Mouse (Mus musculus): ENCODE measurements around the gene Abtb1. TPM values are rescaled to one million over a fixed set of nuclear protein-coding genes. Genes with fewer than 3 reads are reported as not detected.
A peak's percentile ranks its signal among the peaks of the same experiment; 100 is the strongest.

Abtb1 gene
- 10 to 100 TPM; 34.8 to 35.3 TPM for total RNA-seq (2021)

GRCm38 (mm10) chr6:88841781-88842689 lies at the start of gene Abtb1:
TSS of gene Abtb1 (minus strand) at chr6:88841984.
- intact Hi-C loops (cut with DNase I) = loop anchor here (1.0 kb wide), 1 partner anchor 323 kb away; no protein-coding TSS in a partner anchor
- peak; percentile 98 to 99 for DNase-seq (ENCODE audit: low spot score in 2 of 2)

- intact Hi-C loops (cut with DNase I) = loop anchor here (10.0 kb wide), 1 partner anchor 776 kb away; no protein-coding TSS in a partner anchor
- no peak for DNase-seq (ENCODE audit: low spot score in 2 of 2)
These were observed 49.0 kb upstream of the Abtb1 start for GRCm38 (mm10) chr6:88890832-88891231.

GRCm38 (mm10) chr6:88889410-88890042 lies 47.7 kb upstream of the Abtb1 start:
- DNase-seq (ENCODE audit: low spot score in 2 of 2) = no peak
- intact Hi-C loops (cut with DNase I) = loop anchor here (10.0 kb wide), 1 partner anchor 775 kb away; no protein-coding TSS in a partner anchor

- DNase-seq (ENCODE audit: low spot score in 2 of 2) = no peak
- intact Hi-C loops (cut with DNase I) = no loop called here
These were observed 44.7 kb upstream of the Abtb1 start for GRCm38 (mm10) chr6:88886417-88886967.

GRCm38 (mm10) chr6:88885644-88886416 lies 44.0 kb upstream of the Abtb1 start:
- intact Hi-C loops (cut with DNase I) = no loop called here

DNA sequence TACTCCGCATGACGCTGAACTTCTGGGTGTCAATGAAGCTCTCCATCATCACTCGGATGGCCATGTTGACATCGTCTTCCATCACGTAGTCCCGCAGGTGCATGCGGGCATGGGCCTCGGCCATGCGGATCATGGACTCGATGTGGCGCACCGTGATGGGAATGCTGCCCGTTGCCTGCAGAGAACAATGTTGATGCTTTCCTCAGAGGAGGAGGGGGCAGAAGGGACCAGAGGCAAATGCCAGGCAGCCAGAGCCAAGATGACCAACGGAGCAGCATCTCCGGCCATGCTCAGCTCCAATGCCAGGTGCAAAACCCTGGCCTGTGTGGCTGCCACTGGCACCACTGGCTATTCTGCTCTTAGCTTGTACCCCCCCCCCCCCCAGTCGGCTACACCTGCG lies 42.9 kb upstream of the Abtb1 start:
- intact Hi-C loops (cut with DNase I) = no loop called here
- no peak for DNase-seq (ENCODE audit: low spot score in 2 of 2)

More at GRCm38 (mm10) chr6:88885644-88886416, 44.0 kb upstream of the Abtb1 start:
- no peak for DNase-seq (ENCODE audit: low spot score in 2 of 2)

DNA sequence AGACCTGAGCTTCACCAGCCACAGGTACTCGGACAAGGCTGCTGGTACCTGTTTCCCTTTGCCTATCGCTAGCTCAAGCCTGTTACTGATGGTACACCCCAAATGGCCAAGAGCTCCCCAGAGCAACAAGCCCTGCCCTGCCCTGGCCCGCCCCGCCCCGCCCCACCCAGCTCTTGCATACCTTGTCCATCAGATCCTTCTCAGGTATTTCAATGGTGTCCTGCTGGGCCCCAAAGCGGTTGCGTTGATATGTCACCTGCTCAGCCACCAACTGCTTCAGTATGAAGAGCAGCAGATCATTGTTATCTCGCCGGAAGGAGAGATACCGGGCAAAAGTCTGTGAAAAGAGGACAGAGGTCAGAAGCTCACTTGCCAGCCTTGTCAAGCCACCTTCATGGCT lies 42.4 kb upstream of the Abtb1 start:
- intact Hi-C loops (cut with DNase I) = no loop called here
- DNase-seq (ENCODE audit: low spot score in 2 of 2) = no peak

- intact Hi-C loops (cut with DNase I) = no loop called here
These were observed 39.5 kb upstream of the Abtb1 start for GRCm38 (mm10) chr6:88881334-88881733.

GRCm38 (mm10) chr6:88879471-88879870 lies 37.7 kb upstream of the Abtb1 start:
- no peak for DNase-seq (ENCODE audit: low spot score in 2 of 2)
- intact Hi-C loops (cut with DNase I) = no loop called here

More at GRCm38 (mm10) chr6:88881334-88881733, 39.5 kb upstream of the Abtb1 start:
- DNase-seq (ENCODE audit: low spot score in 2 of 2) = peak in 1 of 2 experiments; percentile 30

DNA sequence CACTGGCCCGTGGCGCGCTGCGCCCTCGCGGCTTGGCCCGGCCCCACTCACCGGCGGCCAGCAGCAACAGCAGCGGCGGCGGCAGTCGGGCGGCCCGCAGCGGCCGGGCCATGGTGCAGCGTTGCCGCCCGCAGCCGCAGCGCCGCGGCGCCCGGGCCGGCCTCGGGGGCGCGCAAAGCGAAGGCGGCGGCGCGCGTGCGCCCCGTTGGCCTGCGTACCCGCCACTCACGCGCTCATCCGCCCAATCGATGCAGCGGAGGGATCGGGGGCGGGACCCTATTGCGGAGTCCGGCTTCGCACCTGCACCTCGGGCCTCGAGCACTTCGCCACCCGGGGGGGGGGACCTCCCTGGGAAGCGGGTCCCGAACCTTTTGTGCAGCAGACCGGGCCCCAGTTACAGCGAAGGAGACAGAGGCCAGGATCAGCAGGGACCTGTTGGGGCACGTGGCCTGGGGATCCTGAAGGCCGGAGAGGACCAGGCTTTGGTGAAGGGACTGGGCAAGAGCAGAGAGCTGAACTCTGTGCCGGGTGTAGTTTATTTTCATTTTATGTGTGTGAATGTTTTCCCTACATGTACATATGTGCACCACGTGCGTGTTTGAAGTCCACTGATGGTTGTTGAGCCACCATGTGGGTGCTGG lies 33.2 kb upstream of the Abtb1 start, which contains the start of gene Podxl2:
TSS of gene Podxl2 (minus strand) at position 177 of the 641 bp plus-strand sequence.
- intact Hi-C loops (cut with DNase I) = no loop called here
- DNase-seq (ENCODE audit: low spot score in 2 of 2) = peak; percentile 84 to 88

DNA sequence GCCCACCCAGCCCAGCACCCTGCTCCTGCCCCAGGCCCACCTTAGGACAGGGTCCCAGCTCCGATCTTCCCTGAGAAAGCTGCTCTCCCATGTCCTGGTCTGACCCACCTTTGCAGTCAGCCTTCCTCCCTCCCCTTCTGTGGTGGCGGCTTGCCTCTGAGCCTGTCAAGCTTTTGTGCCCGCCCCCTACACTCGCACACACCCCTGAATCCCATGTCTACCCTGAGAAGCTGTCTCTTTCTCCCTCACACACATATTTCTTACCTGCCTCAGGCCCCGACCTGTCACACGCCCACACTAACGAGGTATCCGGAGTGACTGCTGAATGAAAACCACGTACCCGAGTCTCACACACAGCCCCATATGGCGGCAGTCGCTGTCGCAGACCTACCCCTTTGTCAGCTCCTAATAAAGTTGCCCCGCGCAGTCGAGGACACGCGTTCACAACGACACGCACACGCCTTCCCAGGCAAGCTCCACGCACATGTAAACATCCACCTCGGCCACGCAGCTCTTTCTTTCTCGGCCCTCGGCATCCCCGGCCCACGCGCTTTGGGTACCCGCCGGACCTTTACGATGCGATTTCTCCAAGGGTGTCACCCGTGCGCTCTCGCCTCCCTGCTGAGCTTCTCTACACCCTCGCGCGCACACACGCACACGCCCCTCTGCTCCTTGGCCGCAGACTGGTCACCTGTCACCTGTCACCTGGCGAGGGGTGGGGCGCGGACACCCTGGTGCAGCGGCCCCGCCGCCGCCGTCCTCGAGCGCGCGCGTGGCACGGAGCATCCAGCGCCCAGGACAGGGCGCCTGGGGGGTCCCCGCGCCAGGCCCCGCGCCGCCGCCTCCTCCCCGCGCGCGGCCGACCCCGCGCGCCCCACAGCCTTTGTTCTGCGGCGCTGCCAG lies 32.4 kb upstream of the Abtb1 start:
- peak; percentile 42 to 60 for DNase-seq (ENCODE audit: low spot score in 2 of 2)
- intact Hi-C loops (cut with DNase I) = no loop called here

DNA sequence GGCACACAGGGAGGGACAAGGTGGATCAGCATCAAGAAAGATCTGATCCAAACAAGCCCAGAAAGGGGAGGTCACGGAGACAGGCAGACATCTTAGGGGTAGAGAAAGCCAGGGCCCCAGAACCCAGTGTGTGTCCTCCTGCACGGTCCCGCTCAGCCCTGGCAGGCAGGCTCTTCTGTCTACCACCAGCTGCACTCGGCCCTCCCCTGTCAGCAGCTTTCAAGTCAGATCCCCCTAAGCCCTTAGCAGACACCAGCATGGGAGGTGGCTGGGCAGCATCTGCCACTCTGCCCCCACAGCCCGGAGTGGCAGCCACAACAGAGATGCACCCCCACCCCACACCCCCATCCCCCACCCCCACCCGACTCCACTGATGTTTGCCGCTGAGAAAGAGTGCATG lies 31.0 kb upstream of the Abtb1 start:
- intact Hi-C loops (cut with DNase I) = no loop called here
- peak in 1 of 2 experiments; percentile 30 for DNase-seq (ENCODE audit: low spot score in 2 of 2)

- intact Hi-C loops (cut with DNase I) = no loop called here
- peak; percentile 67 to 73 for DNase-seq (ENCODE audit: low spot score in 2 of 2)
These were observed 29.8 kb upstream of the Abtb1 start for GRCm38 (mm10) chr6:88871546-88871945.

- no peak for DNase-seq (ENCODE audit: low spot score in 2 of 2)
- intact Hi-C loops (cut with DNase I) = no loop called here
These were observed 28.8 kb upstream of the Abtb1 start for GRCm38 (mm10) chr6:88870594-88870993.

DNA sequence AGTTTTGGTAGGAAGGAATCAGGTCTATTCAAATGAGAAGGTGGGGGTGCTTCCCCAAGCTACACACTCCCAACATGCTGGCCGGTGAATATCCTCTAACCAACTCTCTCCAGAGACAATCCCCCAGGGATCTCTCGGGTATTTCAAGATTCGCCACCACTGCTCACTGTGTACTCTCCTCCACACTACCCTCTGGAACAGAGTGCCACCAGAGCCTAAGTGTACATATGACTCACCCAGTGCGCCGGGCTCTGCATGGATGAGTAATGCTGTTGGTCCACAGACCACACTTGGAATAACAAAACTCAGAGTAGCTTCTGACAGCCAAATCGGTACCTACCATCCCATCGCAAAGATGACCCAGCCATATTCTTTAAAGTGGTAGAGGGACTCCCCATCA lies 27.7 kb upstream of the Abtb1 start:
- intact Hi-C loops (cut with DNase I) = no loop called here

GRCm38 (mm10) chr6:88865704-88866103 lies 23.9 kb upstream of the Abtb1 start:
- no peak for DNase-seq (ENCODE audit: low spot score in 2 of 2)
- intact Hi-C loops (cut with DNase I) = no loop called here

More for the DNA sequence above, 27.7 kb upstream of the Abtb1 start:
- DNase-seq (ENCODE audit: low spot score in 2 of 2) = peak; percentile 48 to 75

- intact Hi-C loops (cut with DNase I) = no loop called here
- peak in 1 of 2 experiments; percentile 54 for DNase-seq (ENCODE audit: low spot score in 2 of 2)
These were observed 19.1 kb upstream of the Abtb1 start for GRCm38 (mm10) chr6:88860914-88861313.

GRCm38 (mm10) chr6:88858341-88858740 lies 16.6 kb upstream of the Abtb1 start:
- intact Hi-C loops (cut with DNase I) = no loop called here
- DNase-seq (ENCODE audit: low spot score in 2 of 2) = peak in 1 of 2 experiments; percentile 46
